Mouse (Mus musculus): ENCODE measurements at regions not wholly inside any gene's neighbourhood (a gene's known extent, or its start where the extent isn't known, plus 50 kb on each side); places are given as distances from the start of the nearest gene placed in this dataset.
"Not testable (repeated sequence)": the region's sequence is repeated elsewhere in the genome, so short reads cannot be mapped to it uniquely, and the experiment has no call there.

GRCm38 (mm10) chr16:73230599-73230998 lies 922.5 kb downstream of the Robo1 start:
- no peaks in the 10 kb centered on the region for H3K4me1 ChIP-seq (ENCODE audit: insufficient read depth, low read length)
- no peaks in the 10 kb centered on the region for H3K9me3 ChIP-seq (ENCODE audit: low read length)
- H3K4me3 ChIP-seq (ENCODE audit: low read length), result no peak overlapping the region
- no peak for TF ChIP-seq CTCF (IDR thresholded peaks at IDR 0.05; ENCODE audit: low read depth)
- no peaks in the 10 kb centered on the region for H3K36me3 ChIP-seq (ENCODE audit: insufficient read depth, low read length)
- no peaks in the 10 kb centered on the region for H3K27me3 ChIP-seq (ENCODE audit: insufficient read depth, low read length)
- no peak for ATAC-seq
- no peak overlapping the region for H3K9ac ChIP-seq (replicated peaks; ENCODE audit: low read length)
- DNase-seq (ENCODE audit: low spot score), result no peak
- no peak overlapping the region for H3K4me2 ChIP-seq (ENCODE audit: low read depth, low read length)
- 34% methylated on average over 2 of the region's 2 CpGs for WGBS
- no peak overlapping the region for H3K27ac ChIP-seq

- no peak overlapping the region for H3K27ac ChIP-seq
- 70% methylated on average over 4 of the region's 4 CpGs for WGBS
- no peak for ATAC-seq
Observed at GRCm38 (mm10) chr16:73217555-73217954, 909.4 kb downstream of the Robo1 start.

GRCm38 (mm10) chr16:73203542-73203941 lies 895.4 kb downstream of the Robo1 start:
- H3K9me3 ChIP-seq (ENCODE audit: low read length), result no peaks in the 10 kb centered on the region
- 82% methylated on average over 11 of the region's 11 CpGs for WGBS
- TF ChIP-seq CTCF (IDR thresholded peaks at IDR 0.05; ENCODE audit: low read depth), result no peak
- no peak overlapping the region for H3K4me3 ChIP-seq (ENCODE audit: low read length)
- no peak for DNase-seq (ENCODE audit: low spot score)
- no peaks in the 10 kb centered on the region for H3K4me1 ChIP-seq (ENCODE audit: insufficient read depth, low read length)
- H3K27ac ChIP-seq, result no peak overlapping the region
- H3K36me3 ChIP-seq (ENCODE audit: insufficient read depth, low read length), result no peaks in the 10 kb centered on the region
- ATAC-seq, result no peak
- H3K9ac ChIP-seq (replicated peaks; ENCODE audit: low read length), result no peak overlapping the region
- no peak overlapping the region for H3K4me2 ChIP-seq (ENCODE audit: low read depth, low read length)
- H3K27me3 ChIP-seq (ENCODE audit: insufficient read depth, low read length), result no peaks in the 10 kb centered on the region

More at GRCm38 (mm10) chr16:73217555-73217954, 909.4 kb downstream of the Robo1 start:
- Histone ChIP-seq H3K27me3 (ENCODE audit: insufficient read depth, low read length) (no peaks in the 10 kb centered on the region), H3K4me2 (ENCODE audit: low read depth, low read length) (no peak overlapping the region), H3K9me3 (ENCODE audit: low read length) (no peaks in the 10 kb centered on the region), H3K9ac (replicated peaks; ENCODE audit: low read length) (no peak overlapping the region), H3K4me3 (ENCODE audit: low read length) (no peak overlapping the region), H3K36me3 (ENCODE audit: insufficient read depth, low read length) (no peaks in the 10 kb centered on the region), H3K4me1 (ENCODE audit: insufficient read depth, low read length) (no peaks in the 10 kb centered on the region)
- no peak for TF ChIP-seq CTCF (IDR thresholded peaks at IDR 0.05; ENCODE audit: low read depth)
- no peak for DNase-seq (ENCODE audit: low spot score)

GRCm38 (mm10) chr16:73200991-73201390 lies 892.9 kb downstream of the Robo1 start:
- no peak for ATAC-seq
- H3K9ac ChIP-seq (replicated peaks; ENCODE audit: low read length), result no peak overlapping the region
- H3K9me3 ChIP-seq (ENCODE audit: low read length), result no peaks in the 10 kb centered on the region
- no peak for DNase-seq (ENCODE audit: low spot score)
- H3K4me2 ChIP-seq (ENCODE audit: low read depth, low read length), result no peak overlapping the region
- no peaks in the 10 kb centered on the region for H3K4me1 ChIP-seq (ENCODE audit: insufficient read depth, low read length)
- H3K27me3 ChIP-seq (ENCODE audit: insufficient read depth, low read length), result no peaks in the 10 kb centered on the region
- H3K27ac ChIP-seq, result no peak overlapping the region
- no peak overlapping the region for H3K4me3 ChIP-seq (ENCODE audit: low read length)
- no peak for TF ChIP-seq CTCF (IDR thresholded peaks at IDR 0.05; ENCODE audit: low read depth)
- no peaks in the 10 kb centered on the region for H3K36me3 ChIP-seq (ENCODE audit: insufficient read depth, low read length)
- 53% methylated on average over 3 of the region's 3 CpGs for WGBS

- H3K4me2 ChIP-seq (ENCODE audit: low read depth, low read length), result peak overlapping the region; percentile 27; the same call in 1 of the 2 replicates
- no peak overlapping the region for H3K27ac ChIP-seq
- no peak for DNase-seq (ENCODE audit: low spot score)
- no peaks in the 10 kb centered on the region for H3K27me3 ChIP-seq (ENCODE audit: insufficient read depth, low read length)
- no peak overlapping the region for H3K4me3 ChIP-seq (ENCODE audit: low read length)
- H3K36me3 ChIP-seq (ENCODE audit: insufficient read depth, low read length), result no peaks in the 10 kb centered on the region
- 59% methylated on average over 5 of the region's 5 CpGs for WGBS
- H3K4me1 ChIP-seq (ENCODE audit: insufficient read depth, low read length), result no peaks in the 10 kb centered on the region
- ATAC-seq, result no peak
- no peaks in the 10 kb centered on the region for H3K9me3 ChIP-seq (ENCODE audit: low read length)
- no peak overlapping the region for H3K9ac ChIP-seq (replicated peaks; ENCODE audit: low read length)
- TF ChIP-seq CTCF (IDR thresholded peaks at IDR 0.05; ENCODE audit: low read depth), result no peak
Observed at GRCm38 (mm10) chr16:73182776-73183175, 874.7 kb downstream of the Robo1 start.

GRCm38 (mm10) chr16:73182258-73182657 lies 874.2 kb downstream of the Robo1 start:
- H3K9ac ChIP-seq (replicated peaks; ENCODE audit: low read length), result no peak overlapping the region
- TF ChIP-seq CTCF (IDR thresholded peaks at IDR 0.05; ENCODE audit: low read depth), result no peak
- 37% methylated on average over 7 of the region's 7 CpGs for WGBS
- H3K27ac ChIP-seq, result no peak overlapping the region
- peak overlapping the region; percentile 27 for H3K4me2 ChIP-seq (ENCODE audit: low read depth, low read length)
- H3K27me3 ChIP-seq (ENCODE audit: insufficient read depth, low read length), result no peaks in the 10 kb centered on the region
- DNase-seq (ENCODE audit: low spot score) (peak; percentile 39), ATAC-seq (no peak)
- H3K4me1 ChIP-seq (ENCODE audit: insufficient read depth, low read length), result no peaks in the 10 kb centered on the region
- H3K36me3 ChIP-seq (ENCODE audit: insufficient read depth, low read length), result no peaks in the 10 kb centered on the region
- no peaks in the 10 kb centered on the region for H3K9me3 ChIP-seq (ENCODE audit: low read length)
- no peak overlapping the region for H3K4me3 ChIP-seq (ENCODE audit: low read length)

- Histone ChIP-seq H3K36me3 (ENCODE audit: insufficient read depth, low read length) (no peaks in the 10 kb centered on the region), H3K4me2 (ENCODE audit: low read depth, low read length) (no peak overlapping the region), H3K9ac (replicated peaks; ENCODE audit: low read length) (no peak overlapping the region), H3K9me3 (ENCODE audit: low read length) (no peaks in the 10 kb centered on the region), H3K4me3 (ENCODE audit: low read length) (no peak overlapping the region), H3K4me1 (ENCODE audit: insufficient read depth, low read length) (no peaks in the 10 kb centered on the region), H3K27ac (no peak overlapping the region), H3K27me3 (ENCODE audit: insufficient read depth, low read length) (no peaks in the 10 kb centered on the region)
- DNase-seq (ENCODE audit: low spot score), result no peak
- 60% methylated on average over 2 of the region's 2 CpGs for WGBS
- peak; percentile 47 for TF ChIP-seq CTCF (IDR thresholded peaks at IDR 0.05; ENCODE audit: low read depth)
- no peak for ATAC-seq
Observed at GRCm38 (mm10) chr16:73155447-73155846, 847.3 kb downstream of the Robo1 start.

- not testable (repeated sequence) for H3K4me2 ChIP-seq (ENCODE audit: low read depth, low read length); DNase-seq (ENCODE audit: low spot score); H3K27ac ChIP-seq; H3K9ac ChIP-seq (replicated peaks; ENCODE audit: low read length); H3K36me3 ChIP-seq (ENCODE audit: insufficient read depth, low read length); H3K4me1 ChIP-seq (ENCODE audit: insufficient read depth, low read length); H3K27me3 ChIP-seq (ENCODE audit: insufficient read depth, low read length); H3K9me3 ChIP-seq (ENCODE audit: low read length); H3K4me3 ChIP-seq (ENCODE audit: low read length); ATAC-seq
- WGBS, result 94% methylated on average over 1 of the region's 1 CpGs
Observed at GRCm38 (mm10) chr16:73127927-73128326, 819.8 kb downstream of the Robo1 start.
